Mouse (Mus musculus) forebrain, embryonic 14.5 days (tissue): ENCODE measurements at regions not wholly inside any gene's neighbourhood (a gene's known extent, or its start where the extent isn't known, plus 50 kb on each side); places are given as distances from the start of the nearest gene placed in this dataset.

Experiments used
- ATAC-seq: fragments of 200-750 bp; cut with Nextera tagmentation; 2 replicates; pipeline ENCODE4 v1.8.0; 2017; ENCODE audit warnings: mild to moderate bottlenecking, moderate library complexity
- DNase-seq: peaks from one replicate; pipeline ENCODE4 v3.0.0-alpha.2; 2015; ENCODE audit warnings: low spot score
- H3K27ac ChIP-seq: fragments of 300-500 bp; sonication (generic); 2 replicates; pipeline ENCODE4 v1.5.1; 2014; ENCODE audit warnings: low read depth, mild to moderate bottlenecking, control low read depth, low read length, moderate library complexity
- H3K27me3 ChIP-seq: fragments of 300-500 bp; sonication (generic); replicated peaks from 2 replicates; pipeline ENCODE4 v1.6.1; 2014; ENCODE audit warnings: low read length, control low read depth, mixed read lengths; ENCODE audit not compliant: control insufficient read depth, insufficient read depth
- H3K36me3 ChIP-seq: fragments of 300-500 bp; sonication (generic); 2 replicates; pipeline ENCODE4 v1.6.1; 2014; ENCODE audit warnings: low read length, control low read depth; ENCODE audit not compliant: control insufficient read depth, insufficient read depth
- H3K4me1 ChIP-seq: fragments of 300-500 bp; sonication (generic); 2 replicates; pipeline ENCODE4 v1.6.1; 2014; ENCODE audit warnings: antibody characterized with exemption, low read length, control low read depth; ENCODE audit not compliant: control insufficient read depth, insufficient read depth
- H3K4me2 ChIP-seq: fragments of 300-500 bp; sonication (generic); 2 replicates; pipeline ENCODE4 v1.6.1; 2014; ENCODE audit warnings: mild to moderate bottlenecking, control low read depth, low read length
- H3K4me3 ChIP-seq: fragments of 300-500 bp; sonication (generic); 2 replicates; pipeline ENCODE4 v1.5.1; 2014; ENCODE audit warnings: low read depth, low read length, control low read depth
- H3K9ac ChIP-seq: fragments of 300-500 bp; sonication (generic); 2 replicates; pipeline ENCODE4 v1.6.1; 2014; ENCODE audit warnings: mild to moderate bottlenecking, low read length, control low read depth, moderate library complexity
- H3K9me3 ChIP-seq: fragments of 300-500 bp; sonication (generic); replicated peaks from 2 replicates; pipeline ENCODE4 v1.6.1; 2016; ENCODE audit warnings: low read length, control low read depth, mixed read lengths; ENCODE audit not compliant: control insufficient read depth
- WGBS: fragments of 180-500 bp; shearing (Covaris S2); extraction: QIAGEN DNeasy Blood & Tissue Kit; methylation state at CpG from one replicate; pipeline ENCODE4 v1.1.7; 2014; 5-methylcytosine and 5-hydroxymethylcytosine counted together

GRCm38 (mm10) chr13:97554601-97555000 lies 205.8 kb downstream of the Gm10260 start:
- no peaks in the 10 kb centered on the region for H3K9me3 ChIP-seq
- WGBS = 47% methylated on average over 5 of the region's 5 CpGs
- DNase-seq (no peak), ATAC-seq (no peak)
- no peak overlapping the region for H3K9ac ChIP-seq
- no peak overlapping the region for H3K27ac ChIP-seq
- no peak overlapping the region for H3K4me2 ChIP-seq
- H3K4me3 ChIP-seq = no peak overlapping the region
- H3K27me3 ChIP-seq = no peaks in the 10 kb centered on the region
- no peaks in the 10 kb centered on the region for H3K36me3 ChIP-seq
- H3K4me1 ChIP-seq = no peaks in the 10 kb centered on the region

- Histone ChIP-seq H3K27me3 (no peaks in the 10 kb centered on the region), H3K4me3 (no peak overlapping the region), H3K9ac (no peak overlapping the region), H3K27ac (no peak overlapping the region), H3K4me1 (peaks cover 9% of the 10 kb centered on the region; the same call in 1 of the 2 replicates), H3K36me3 (no peaks in the 10 kb centered on the region), H3K9me3 (no peaks in the 10 kb centered on the region), H3K4me2 (no peak overlapping the region)
- ATAC-seq (no peak), DNase-seq (no peak)
- 61% methylated on average over 4 of the region's 4 CpGs for WGBS
Measured at GRCm38 (mm10) chr13:97552236-97552635, 208.2 kb downstream of the Gm10260 start.

- Histone ChIP-seq H3K4me2 (no peak overlapping the region), H3K36me3 (no peaks in the 10 kb centered on the region), H3K9me3 (no peaks in the 10 kb centered on the region), H3K27me3 (no peaks in the 10 kb centered on the region), H3K9ac (no peak overlapping the region), H3K4me3 (no peak overlapping the region), H3K4me1 (peaks cover 14% of the 10 kb centered on the region), H3K27ac (no peak overlapping the region)
- 95% methylated on average over 3 of the region's 3 CpGs for WGBS
- no peak for ATAC-seq
- DNase-seq = no peak
Measured at GRCm38 (mm10) chr13:97550880-97551279, 209.6 kb downstream of the Gm10260 start.

GRCm38 (mm10) chr13:97550172-97550571 lies 210.3 kb downstream of the Gm10260 start:
- 83% methylated on average over 5 of the region's 5 CpGs for WGBS
- Histone ChIP-seq H3K4me3 (no peak overlapping the region), H3K9me3 (no peaks in the 10 kb centered on the region), H3K27me3 (no peaks in the 10 kb centered on the region), H3K27ac (no peak overlapping the region), H3K36me3 (no peaks in the 10 kb centered on the region), H3K4me2 (no peak overlapping the region), H3K4me1 (peaks cover 14% of the 10 kb centered on the region), H3K9ac (no peak overlapping the region)
- peak; percentile 45 for DNase-seq
- ATAC-seq = no peak

DNA sequence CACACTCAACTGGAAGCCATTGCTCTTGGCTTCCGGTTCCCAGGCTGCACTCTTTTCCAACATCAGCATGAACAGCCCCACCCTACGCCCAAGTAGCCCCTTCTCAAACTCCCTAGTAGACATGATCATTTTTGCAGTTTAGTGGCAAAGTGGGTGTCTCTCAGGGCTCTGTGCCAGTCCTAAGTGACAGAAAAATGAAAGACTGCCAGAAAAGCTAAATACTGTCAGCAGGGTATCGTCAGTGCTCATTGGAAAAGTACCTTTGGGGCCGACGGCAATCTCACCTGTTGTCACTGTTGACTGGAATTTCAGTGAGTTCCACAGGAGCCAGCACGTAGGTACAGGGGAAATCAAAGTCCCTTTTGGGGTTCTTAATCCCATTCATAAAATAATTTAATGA lies 211.0 kb downstream of the Gm10260 start:
- Histone ChIP-seq H3K4me3 (no peak overlapping the region), H3K27me3 (no peaks in the 10 kb centered on the region), H3K4me2 (no peak overlapping the region), H3K9me3 (no peaks in the 10 kb centered on the region), H3K27ac (peak overlapping the region; percentile 29; the same call in 1 of the 2 replicates), H3K36me3 (no peaks in the 10 kb centered on the region), H3K4me1 (peaks cover 14% of the 10 kb centered on the region), H3K9ac (no peak overlapping the region)
- no peak for DNase-seq
- 77% methylated on average over 6 of the region's 6 CpGs for WGBS
- no peak for ATAC-seq

- H3K4me3 ChIP-seq = no peak overlapping the region
- WGBS = 43% methylated on average over 9 of the region's 9 CpGs
- DNase-seq (peak; percentile 37), ATAC-seq (no peak)
- H3K4me2 ChIP-seq = no peak overlapping the region
- peaks cover 14% of the 10 kb centered on the region for H3K4me1 ChIP-seq
- no peaks in the 10 kb centered on the region for H3K36me3 ChIP-seq
- H3K9me3 ChIP-seq = no peaks in the 10 kb centered on the region
- H3K27ac ChIP-seq = no peak overlapping the region
- H3K9ac ChIP-seq = no peak overlapping the region
- H3K27me3 ChIP-seq = no peaks in the 10 kb centered on the region
Measured at GRCm38 (mm10) chr13:97548527-97548977, 211.9 kb downstream of the Gm10260 start.

- peaks cover 14% of the 10 kb centered on the region for H3K4me1 ChIP-seq
- H3K9ac ChIP-seq = no peak overlapping the region
- WGBS = 53% methylated on average over 5 of the region's 5 CpGs
- DNase-seq (no peak), ATAC-seq (no peak)
- no peaks in the 10 kb centered on the region for H3K9me3 ChIP-seq
- no peaks in the 10 kb centered on the region for H3K36me3 ChIP-seq
- H3K27ac ChIP-seq = peak overlapping the region; percentile 50; the same call in 1 of the 2 replicates
- H3K4me3 ChIP-seq = no peak overlapping the region
- H3K27me3 ChIP-seq = no peaks in the 10 kb centered on the region
- no peak overlapping the region for H3K4me2 ChIP-seq
Measured at GRCm38 (mm10) chr13:97546936-97547335, 213.5 kb downstream of the Gm10260 start.

DNA sequence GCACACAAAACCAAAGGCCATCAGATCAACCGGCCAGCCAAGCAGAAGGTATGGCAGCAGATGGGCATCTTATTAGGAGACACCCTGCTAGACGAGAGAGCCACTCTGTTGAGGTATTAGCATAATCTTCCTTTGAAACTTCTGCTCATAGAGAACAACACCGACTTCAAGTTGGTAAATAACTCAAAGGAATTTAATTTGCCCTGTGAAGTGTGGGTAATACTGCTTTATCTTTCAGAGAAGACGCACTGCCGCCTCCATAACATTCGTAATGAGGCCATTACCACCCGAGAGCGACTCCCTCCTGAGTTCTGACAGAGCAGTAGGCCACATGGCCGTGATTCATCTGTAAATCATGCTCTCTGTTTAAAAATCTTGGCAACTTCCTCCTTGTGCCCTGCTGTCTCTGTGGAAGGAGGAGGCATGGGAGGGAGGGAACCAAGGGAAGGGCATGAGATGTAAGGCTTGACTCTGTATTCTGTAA lies 214.4 kb downstream of the Gm10260 start:
- H3K36me3 ChIP-seq = no peaks in the 10 kb centered on the region
- ATAC-seq = peak; percentile 85
- no peak overlapping the region for H3K4me3 ChIP-seq
- H3K4me1 ChIP-seq = peaks cover 14% of the 10 kb centered on the region
- no peak overlapping the region for H3K9ac ChIP-seq
- no peaks in the 10 kb centered on the region for H3K9me3 ChIP-seq
- H3K27me3 ChIP-seq = no peaks in the 10 kb centered on the region
- H3K4me2 ChIP-seq = no peak overlapping the region
- H3K27ac ChIP-seq = 0 out of 2 replicates have a peak overlapping the region, but pooled peaks have one; percentile 50
- WGBS = 22% methylated on average over 9 of the region's 9 CpGs
- DNase-seq = peak; percentile 88

GRCm38 (mm10) chr13:97539686-97540085 lies 220.7 kb downstream of the Gm10260 start:
- 87% methylated on average over 9 of the region's 9 CpGs for WGBS
- ATAC-seq = no peak

More at GRCm38 (mm10) chr13:97539686-97540085, 220.7 kb downstream of the Gm10260 start:
- Histone ChIP-seq H3K4me1 (peaks cover 5% of the 10 kb centered on the region; the same call in 1 of the 2 replicates), H3K9ac (no peak overlapping the region), H3K4me3 (no peak overlapping the region), H3K27ac (no peak overlapping the region), H3K4me2 (no peak overlapping the region), H3K27me3 (no peaks in the 10 kb centered on the region), H3K36me3 (no peaks in the 10 kb centered on the region), H3K9me3 (no peaks in the 10 kb centered on the region)
- no peak for DNase-seq
